Mouse (Mus musculus): ENCODE measurements at regions not wholly inside any gene's neighbourhood (a gene's known extent, or its start where the extent isn't known, plus 50 kb on each side); places are given as distances from the start of the nearest gene placed in this dataset.

DNA sequence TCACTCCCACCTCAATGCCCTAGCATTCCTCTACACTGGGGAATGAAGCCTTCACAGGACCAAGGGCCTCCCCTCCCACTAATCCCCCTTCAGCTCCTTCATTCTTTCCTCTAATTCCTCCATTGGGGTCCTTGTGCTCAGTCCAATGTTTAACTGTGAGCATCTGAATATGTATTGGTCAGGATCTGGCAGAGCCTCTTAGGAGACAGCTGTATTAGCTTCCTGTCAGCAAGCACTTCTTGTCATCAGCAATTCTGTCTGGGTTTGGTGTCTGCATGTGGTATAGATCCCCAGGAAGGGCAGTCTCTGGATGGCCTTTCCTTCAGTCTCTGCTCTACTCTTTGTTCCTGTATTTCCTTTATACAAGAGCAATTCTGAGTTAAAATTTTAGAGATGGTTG lies 426.8 kb upstream of the 2610001J05Rik start:
- DNase-seq (ENCODE audit: low spot score): no peak

DNA sequence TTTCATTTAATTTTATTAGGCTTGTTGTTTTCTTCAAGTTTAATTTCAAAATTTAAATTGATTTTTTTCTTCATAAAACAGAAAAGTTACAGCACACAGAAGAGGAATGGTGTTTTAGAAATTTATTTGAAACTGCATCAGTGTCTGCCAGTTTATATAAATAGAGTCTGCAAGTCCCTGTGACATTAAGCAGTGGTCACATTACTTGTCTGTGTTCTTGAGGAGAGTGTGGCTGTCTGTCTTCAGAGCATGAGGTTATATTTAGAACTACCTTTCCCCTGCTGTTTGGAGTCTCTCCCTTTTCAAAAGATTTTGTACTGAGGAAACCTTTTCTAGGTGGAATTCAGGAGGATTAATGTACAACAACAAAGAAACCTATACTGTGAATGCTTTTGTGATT lies 426.1 kb upstream of the 2610001J05Rik start:
- no peak for DNase-seq (ENCODE audit: low spot score)

DNA sequence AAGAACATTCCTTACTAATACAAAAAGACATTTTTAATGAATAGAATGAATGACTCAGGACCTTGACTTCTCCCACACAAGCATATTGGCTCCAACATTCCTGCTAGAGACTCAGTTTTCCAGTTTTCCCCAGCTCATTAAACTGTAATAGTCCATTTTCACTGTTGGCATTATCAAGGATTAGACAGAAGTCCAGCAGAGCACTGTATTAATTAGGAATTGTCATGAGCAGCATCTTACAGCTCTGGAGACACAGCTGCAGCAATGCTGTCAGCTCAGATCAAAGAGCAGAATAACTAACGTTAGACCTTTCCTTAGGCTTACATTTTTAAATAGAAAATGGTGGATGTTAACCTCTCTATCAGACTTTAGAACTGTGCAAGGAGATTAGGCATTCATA lies 419.5 kb upstream of the 2610001J05Rik start:
- peak; percentile 73 for DNase-seq (ENCODE audit: low spot score)

DNA sequence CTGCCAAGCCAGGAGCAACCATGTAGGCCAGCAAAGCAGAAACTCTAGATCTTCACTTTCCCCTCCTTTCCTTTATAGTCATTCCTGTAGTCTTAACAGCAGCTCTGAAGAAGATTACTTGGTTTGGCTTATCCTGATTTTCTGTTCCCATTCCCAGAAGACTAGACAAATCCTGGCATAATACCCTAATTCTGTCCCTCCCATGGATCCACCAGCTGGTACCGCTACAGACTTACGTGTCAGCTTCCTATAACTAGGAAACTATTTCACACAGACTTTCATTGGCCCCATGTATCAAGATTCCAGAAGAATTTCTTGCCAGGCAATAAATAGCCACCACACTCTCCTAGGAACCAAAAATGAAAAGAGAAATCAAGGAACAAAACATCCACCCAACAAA lies 410.2 kb upstream of the 2610001J05Rik start:
- no peak for DNase-seq (ENCODE audit: low spot score)

DNA sequence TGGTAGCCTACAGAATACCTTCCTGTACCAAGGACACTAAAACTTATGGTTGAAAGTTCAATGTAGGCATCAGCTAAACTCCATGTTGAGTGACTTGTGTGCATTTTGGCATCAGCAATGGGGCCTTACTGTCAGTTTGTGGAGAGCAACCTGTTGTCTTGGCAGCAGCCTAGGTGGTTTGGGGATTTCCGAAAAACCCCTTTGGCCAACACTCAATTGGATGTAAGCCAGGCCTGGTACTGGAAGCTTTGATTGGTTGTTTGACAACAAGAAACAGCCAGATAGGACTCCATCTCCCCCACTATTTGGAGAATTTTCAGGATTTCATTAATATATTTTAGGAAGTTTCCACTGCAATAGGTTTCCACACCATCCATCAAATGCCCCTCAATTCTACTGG lies 390.6 kb upstream of the 2610001J05Rik start:
- DNase-seq (ENCODE audit: low spot score): no peak

DNA sequence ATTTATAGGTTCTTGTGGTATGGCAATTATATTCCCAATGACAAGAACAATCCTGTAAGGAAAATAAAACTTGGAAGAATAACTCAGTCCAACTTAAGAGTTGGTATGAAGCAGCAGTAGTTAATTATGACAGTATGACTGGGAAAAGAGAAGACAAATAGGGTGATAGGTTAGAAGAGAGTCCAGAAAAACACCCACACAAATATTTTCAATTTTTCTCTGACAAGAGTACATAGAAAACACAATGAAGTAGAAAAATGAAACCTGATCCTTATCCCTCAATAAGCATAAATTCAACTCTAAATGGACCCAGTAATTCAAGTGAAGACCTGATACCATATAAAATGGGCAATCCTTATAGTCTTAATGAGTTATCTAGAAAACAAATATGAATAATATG lies 369.0 kb upstream of the 2610001J05Rik start:
- DNase-seq (ENCODE audit: low spot score): no peak

DNA sequence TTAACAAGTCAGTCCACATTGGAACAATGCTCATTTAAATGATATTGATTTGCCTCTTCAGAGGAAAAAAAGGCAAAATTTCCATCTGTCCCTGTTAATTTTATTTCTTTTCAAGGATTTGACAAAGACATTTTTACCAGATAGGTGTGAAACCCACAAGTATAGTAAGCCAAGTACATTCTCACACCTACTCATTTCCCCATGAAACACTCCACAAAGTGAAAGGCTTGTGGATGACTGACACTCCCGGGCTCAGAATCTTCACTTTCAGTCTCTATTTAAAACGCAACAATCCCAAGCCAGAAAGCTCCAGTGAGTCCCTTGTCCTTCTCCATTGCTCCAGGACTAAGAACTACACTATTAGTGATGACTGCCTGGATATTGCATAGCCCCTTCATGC lies 367.8 kb upstream of the 2610001J05Rik start:
- DNase-seq (ENCODE audit: low spot score): no peak

DNA sequence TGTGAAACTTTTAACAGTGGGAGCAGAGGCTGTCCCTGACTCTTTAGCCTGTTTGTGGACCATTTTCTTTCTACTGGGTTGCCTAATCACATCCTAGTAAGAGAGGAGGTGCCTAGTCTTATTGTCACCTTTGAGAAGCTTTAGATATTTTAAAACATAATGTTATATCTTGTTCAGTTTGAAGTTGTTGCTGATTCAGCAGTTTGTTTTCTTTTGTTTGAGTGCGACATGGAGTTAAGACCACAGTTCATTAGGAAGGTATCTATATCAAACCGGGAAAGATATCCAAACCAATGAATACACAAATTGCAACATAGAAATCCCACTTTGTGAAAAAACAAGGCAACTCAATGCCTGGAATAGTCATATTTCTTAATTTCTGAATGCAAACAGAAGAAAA lies 359.5 kb upstream of the 2610001J05Rik start:
- DNase-seq (ENCODE audit: low spot score): no peak

DNA sequence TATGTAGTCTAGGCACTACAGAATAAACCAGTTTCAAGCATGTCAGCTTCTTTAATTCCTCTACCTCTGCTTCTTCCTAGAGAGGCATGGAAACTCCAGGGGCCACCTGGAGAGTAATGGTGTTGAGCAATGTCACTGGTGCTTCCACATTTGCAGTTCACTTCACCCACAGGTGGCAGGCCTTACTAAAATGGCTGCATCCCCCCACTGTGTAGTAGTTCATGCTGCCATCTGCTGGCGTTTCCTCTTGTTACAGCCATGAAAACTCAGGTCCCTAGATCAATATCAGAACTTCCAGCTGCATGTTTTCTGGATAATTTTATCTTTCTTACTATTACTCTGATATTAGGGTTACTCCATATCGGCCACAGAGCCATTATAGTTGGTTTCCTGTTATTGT lies 336.2 kb upstream of the 2610001J05Rik start:
- peak; percentile 71 for DNase-seq (ENCODE audit: low spot score)

DNA sequence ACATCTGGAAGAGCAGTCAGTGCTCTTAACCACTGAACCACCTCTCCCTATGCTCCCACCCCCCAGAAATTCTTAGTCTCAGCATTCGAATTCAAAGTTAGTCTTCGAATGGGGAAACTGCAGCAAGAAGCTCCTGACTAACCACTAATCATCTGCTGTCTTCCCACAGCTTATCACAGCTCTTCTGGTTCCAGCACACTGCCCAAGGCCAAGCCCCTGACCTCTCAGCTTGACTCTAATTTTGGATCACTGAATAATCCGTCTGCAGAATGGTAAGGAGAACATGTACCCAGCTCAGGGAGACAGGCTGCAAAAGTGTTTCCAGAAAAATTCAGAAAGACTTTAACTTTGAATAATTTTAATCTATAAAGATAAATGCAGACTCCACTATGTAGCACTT lies 325.8 kb upstream of the 2610001J05Rik start:
- no peak for DNase-seq (ENCODE audit: low spot score)

DNA sequence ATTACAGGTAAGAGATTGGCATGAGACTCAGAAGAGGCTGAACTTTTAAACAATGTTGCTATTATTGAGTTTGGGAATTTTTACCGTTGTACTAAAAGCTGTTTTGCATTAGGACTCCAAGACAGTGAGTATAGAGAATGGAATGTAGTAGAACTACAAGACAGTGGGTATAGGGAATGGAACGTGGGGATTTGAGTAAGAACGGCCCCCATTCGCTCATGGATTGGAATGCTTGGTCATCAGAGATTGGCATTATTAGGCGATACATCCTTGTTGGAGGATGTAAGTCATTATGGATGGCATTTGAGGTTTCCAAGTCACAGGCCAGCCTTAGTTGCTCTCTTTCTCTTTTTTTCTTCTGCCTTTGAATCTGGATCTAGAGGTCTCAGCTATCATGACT lies 324.0 kb upstream of the 2610001J05Rik start:
- no peak for DNase-seq (ENCODE audit: low spot score)

DNA sequence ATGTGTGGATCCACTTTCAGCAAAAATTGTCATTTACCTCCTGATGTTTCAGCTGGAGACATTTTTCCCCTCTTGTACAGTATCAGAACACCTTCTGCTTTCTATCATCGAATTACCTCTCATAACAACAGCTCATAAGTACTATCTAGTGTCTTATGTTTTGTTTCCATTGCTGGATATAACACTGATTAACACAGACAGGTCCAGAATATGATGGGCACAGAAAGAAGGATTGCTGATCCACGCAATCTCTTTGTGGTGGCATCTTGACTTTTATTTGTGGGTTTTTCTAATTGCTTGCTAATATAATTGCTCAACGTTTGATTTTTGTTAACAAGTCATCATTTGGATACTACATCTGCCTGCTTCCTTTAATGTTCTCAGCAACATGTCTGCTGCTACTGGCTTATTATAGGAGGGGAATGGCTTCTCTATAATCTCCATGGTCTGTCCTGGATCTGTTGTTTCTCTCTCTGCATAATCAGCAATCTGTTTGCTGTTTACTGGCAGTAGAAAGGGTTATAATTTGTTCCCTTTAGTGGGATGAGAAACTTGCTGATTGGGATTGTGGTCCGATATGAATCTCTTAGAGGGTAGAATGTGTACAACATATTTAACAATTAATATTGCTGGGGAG lies 320.2 kb upstream of the 2610001J05Rik start:
- no peak for DNase-seq (ENCODE audit: low spot score)

DNA sequence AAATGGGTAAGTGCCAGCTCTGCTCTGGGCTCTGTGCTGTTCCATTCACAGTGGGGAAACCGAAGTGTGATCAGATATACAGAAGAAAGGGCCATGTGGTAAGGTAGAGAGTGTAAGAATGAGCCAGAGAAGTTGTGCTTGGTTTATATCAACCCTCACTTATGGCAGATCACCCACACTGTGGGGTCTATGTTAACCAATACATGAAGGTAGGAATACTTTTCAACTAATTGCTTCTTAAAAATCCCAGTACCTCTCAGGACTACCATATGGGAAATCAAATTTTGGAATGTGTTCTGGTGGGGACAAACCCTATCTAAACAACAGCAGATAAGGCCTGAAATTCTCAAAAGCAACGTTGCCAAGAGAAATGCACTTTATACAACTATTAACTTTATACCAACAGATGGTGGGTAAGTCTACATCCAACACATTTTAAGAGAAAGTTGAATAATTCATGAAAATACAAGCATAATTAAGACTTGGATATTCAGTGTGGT lies 314.7 kb upstream of the 2610001J05Rik start:
- DNase-seq (ENCODE audit: low spot score): no peak

DNA sequence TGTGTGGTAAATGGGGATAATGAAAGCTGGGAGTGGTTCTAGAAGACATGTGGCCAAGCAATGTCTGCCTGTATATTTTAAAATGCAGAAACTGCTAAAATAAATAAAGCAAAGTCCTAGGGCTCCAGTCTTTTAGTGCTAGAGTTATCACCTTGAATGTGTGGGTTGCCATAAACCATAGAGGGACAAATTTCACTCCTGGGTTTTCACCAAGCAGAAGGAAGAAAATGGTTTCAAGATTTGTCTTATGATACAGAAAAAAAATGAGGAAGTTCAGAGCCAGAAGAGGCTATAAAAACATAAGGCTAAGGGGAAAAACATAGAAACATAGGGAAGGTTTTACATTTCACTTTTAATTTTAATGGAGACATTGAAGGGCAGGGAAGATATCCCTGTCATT lies 276.1 kb upstream of the 2610001J05Rik start:
- no peak for DNase-seq (ENCODE audit: low spot score)

DNA sequence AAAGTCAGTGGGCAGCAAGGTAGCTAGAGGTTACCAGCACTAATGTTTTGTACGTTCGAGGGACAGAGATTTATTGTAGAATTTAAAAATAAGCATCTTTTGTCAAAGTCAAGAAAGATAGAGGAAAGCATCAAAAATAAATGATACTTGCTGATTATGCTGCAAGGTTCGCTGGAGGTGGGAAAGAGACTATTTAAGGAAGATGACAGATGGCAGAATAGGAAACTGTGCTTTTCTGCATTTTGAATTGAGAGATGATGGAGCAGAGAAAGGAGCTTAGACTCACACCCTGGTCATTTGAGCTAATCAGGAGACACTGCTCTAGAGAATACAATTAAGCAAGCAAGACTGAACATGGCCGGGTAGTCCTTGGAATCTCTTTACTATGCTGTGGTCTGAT lies 275.1 kb upstream of the 2610001J05Rik start:
- no peak for DNase-seq (ENCODE audit: low spot score)

DNA sequence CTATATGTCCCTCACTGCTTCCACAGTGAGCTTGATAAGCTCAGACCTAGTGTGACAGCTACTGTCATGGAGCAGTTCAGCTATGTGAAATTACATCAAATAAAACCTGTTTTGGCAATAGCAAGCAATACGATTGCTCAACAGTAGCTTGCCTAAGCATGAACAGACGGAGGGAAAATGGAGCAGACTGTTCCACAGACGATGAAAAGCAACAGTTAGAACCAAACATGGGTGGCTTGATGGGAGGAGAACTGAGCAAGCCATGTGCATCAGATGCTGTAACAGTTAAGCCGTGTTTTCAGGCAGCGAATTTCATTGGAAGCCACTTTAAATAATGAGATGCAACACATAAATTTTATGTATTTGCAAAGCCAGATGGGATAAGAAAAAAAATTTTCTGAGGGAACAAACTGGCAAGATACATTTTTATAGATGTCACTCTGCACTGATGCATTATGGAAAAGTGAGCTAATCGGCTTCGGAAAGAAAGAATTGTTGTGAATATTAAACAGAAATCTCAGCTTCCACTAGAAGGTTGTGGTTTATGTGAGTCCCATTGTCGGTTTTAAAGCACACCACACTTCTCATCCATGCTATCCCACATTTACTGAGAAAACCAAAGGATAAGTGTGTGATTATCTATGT lies 270.9 kb upstream of the 2610001J05Rik start:
- DNase-seq (ENCODE audit: low spot score): no peak

DNA sequence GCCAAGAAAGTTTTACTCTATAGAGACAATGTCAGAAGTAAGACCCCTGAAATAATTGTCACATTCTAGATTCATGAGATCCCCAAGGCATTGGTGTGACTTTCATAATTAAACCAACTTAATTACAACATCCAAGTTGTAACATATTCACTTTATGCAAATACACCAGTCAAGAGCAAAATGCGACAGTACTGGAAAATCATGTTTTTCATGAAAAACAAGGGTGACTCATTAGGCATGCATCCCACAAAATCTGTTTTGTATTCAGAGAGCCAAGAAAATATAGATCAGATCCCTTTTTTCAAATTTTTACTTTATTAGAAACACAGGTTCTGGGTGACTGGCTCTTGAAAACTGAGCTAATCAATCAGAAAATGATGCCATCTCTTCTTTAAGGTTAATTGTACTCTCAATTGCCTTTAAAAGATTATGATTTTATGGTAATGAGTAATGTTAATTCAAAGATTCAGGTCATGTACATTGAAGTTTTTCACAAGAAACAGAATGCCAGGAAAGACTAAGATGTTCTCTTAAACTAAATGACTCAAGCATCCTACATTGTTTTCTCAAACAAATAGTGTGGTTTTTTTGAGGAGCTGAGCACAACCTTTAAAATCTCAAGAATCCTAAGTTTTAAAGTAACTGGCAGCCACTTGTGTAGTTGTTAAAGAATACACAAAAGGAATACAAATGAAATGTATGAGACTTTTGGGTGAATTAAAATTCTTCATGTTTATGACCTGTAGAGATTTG lies 259.2 kb upstream of the 2610001J05Rik start:
- no peak for DNase-seq (ENCODE audit: low spot score)

DNA sequence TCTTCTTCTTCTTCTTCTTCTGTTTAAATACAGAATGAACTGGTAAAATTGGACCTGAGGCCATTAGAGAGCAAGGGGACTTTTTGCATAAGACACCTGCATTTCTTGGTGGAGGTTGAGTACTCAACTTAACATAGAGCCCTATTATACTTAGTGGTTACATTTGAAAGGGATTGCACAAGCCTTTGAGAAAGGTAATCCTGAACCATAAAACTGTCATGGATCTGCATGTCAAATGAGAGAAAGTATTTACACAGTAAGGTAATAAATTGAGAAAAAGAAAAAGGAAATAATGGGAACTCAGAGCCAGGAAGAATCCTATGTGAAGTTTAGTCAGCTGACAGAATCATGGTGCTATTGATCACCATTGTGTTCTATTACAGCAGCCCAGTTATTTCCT lies 258.1 kb upstream of the 2610001J05Rik start:
- no peak for DNase-seq (ENCODE audit: low spot score)

DNA sequence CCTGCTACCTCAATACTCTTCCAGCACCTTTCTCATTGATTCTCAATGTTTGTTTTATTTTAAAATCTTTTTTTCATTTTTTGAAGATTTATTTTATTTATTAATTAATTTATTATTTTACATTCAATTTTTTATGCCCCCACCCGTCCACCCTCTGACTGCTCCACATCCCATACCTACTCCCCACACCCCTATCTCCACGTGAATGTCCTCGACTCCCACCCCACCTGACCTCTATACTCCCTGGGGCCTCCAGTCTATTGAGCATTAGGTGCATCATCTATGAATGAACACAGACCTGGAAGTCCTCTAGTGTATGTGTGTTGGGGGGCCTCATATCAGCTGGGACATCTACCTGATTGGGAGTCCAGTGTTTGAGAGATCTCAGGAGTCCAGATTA lies 251.0 kb upstream of the 2610001J05Rik start:
- DNase-seq (ENCODE audit: low spot score): no peak

DNA sequence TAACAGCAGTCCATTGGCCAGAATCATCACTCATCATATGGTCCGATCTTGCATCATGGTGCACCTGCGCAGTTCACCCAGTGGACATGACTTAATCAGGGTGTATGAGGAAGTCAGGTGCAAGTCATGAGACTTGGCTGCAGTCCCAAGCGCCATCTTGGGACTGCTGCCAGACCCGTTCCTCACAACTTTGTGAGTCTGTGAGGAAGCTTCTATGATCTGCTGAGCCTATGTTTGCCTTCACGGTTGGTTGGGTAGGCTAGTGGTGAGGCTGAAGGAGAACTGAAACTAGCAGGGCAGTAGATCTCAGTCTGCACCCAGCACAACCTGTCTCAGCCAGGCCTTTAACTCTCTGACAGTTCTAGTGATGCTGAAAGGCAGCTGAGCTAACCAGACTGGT lies 250.2 kb upstream of the 2610001J05Rik start:
- DNase-seq (ENCODE audit: low spot score): no peak

DNA sequence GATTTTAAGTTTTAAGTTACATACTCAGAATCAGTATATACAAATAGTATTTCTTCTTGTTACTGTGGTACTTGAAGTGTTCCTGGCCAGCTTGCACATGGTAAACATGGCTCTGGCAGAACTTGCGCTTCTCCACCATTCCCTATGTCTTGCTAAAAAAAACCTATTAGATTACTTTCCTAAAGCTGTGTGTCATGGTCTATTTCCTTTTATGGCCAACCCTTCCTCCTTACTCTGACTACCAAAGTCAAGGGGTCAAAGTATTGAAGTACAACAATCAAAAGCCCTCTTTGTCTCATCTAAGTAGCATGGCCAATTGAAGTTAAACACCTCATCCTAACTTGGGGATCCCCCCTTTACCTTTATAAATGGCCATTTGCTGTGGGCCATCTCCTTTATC lies 223.6 kb upstream of the 2610001J05Rik start:
- no peak for DNase-seq (ENCODE audit: low spot score)

DNA sequence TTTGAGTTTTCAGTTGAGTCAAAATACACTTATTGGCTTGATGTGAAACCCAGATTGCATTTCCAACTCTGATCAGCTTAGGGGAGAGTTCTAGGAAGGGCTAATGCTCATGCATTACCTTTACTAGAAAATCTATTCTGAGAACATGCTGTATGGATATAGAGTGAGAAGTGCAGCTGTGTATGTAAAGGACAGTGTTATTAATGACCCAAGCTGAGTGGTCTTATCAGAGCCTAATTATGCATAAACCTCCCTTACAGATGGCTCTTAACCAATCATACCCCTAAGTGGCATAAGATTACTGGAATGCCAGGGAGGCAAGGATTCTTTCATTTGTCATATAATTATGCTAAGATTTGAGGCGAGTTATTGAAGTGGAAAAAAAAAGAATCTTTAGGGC lies 210.6 kb upstream of the 2610001J05Rik start:
- no peak for DNase-seq (ENCODE audit: low spot score)

DNA sequence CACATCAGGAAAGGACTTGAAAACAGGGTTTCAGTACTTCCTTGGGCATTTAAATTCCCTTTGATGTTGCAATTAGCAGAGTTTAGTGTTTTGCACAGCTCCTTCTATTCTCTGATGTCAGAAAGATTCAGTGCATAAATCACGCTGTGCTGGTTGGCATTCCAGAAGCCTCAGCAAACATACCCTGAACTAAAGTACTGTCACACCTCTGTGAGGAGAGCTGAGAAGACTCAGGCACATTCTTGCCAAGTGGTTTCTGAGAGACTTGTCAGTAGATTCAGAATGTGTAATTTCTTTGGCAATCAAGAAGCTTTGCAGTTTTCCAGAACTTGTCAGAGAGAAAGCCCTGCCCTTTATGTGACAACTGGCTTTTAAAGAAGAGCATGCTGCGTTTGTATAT lies 192.4 kb upstream of the 2610001J05Rik start:
- no peak for DNase-seq (ENCODE audit: low spot score)

Data from retina, embryonic 14.5 days (tissue).